Mouse (Mus musculus): ENCODE data around the gene 9530002B09Rik. TPM values are rescaled to one million over a fixed set of nuclear protein-coding genes. Genes with fewer than 3 reads are reported as not detected.

9530002B09Rik gene
- not detected for polyA plus RNA-seq (2017; shearing (Covaris generic))

DNA sequence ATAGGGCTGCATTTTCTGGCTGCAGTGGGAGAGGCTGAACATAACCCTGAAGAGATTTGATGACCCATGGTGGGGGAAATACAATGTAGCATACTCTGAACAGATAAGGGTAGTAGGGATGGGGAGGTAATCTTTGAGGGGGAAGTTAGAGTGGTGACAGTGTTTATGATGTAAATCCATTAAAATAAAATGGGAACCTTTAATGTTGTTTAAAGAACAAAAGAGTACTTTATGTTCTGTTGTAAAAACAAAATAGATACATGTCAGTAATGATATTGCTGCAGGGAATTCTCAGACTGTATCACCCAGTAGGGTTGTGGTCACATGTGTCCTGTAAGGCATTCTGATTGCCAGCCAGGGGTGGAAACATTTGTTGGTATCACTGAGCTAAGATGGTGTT lies at the start of gene 9530002B09Rik:
Gene 9530002B09Rik, plus strand, starts transcription at position 301 of the 400 bp plus-strand sequence.

Other genes starting within 250 kb of the 9530002B09Rik start
- gene Ppt1, start 147.0 kb downstream of the 9530002B09Rik start, polyA plus RNA-seq (2017; shearing (Covaris generic)): 70.6 TPM
- gene Cap1, start 196.8 kb downstream of the 9530002B09Rik start, polyA plus RNA-seq (2017; shearing (Covaris generic)): 110 TPM